Mouse (Mus musculus) kidney, adult 2 months (tissue): ENCODE data around the gene Slc26a9.

Experiments used
- CTCF ChIP-seq: fragments of 200-500 bp; conservative IDR thresholded peaks from 2 replicates; pipeline ENCODE4 v1.5.1; 2011; ENCODE audit warnings: low read depth, mild to moderate bottlenecking, control low read depth, low read length, moderate library complexity, mixed read lengths; ENCODE audit not compliant: insufficient read depth, insufficient read length
- POLR2A ChIP-seq: fragments of 200-500 bp; IDR thresholded peaks from one replicate; pipeline ENCODE4 v1.6.1; 2011; ENCODE audit warnings: low read depth, low read length, control low read depth

DNA sequence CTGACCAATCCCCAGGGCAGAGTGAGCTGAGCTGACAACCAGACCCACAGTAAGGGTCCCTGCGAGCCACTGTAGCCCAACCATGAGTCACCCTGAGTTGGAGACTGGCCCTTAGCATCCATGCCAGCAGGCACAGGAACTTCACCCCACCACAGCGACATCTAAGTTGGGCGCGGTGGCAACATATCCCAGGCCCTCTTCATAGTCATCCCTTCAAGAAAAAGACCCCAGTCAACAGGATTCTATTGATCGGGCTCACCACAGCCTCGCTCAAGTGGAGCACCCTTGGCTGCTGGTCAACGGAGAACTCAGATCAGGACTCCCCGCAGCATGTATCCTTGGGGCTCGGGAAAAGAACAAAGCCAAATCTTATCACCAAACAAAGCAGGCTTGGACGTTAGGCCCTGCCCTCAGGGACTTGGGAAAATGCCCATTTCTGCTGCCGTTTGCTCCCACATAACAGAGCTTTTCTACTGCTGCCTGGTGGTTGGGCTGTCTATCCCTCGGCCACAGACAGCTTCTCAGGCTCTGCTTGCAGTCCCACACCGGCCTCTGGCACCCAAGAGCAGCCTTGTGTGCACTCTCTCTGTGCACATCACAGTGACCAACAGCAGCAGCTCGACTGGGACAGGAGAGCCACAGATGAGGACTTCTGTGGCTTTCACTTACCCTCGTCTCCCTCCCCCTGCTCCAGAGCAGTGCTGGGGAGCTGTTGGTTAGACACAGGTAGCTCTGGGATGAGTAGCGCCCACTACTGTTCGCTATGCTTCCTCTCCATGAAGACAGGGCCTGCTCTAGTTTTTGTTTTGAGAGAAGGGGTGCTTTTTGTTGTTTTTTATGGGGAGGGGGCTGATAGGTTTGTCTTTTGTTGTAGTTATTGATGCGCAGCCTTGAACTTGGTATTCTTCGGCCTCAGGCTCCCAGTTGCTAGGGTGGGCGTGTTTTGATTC is 29.2 kb upstream of the Slc26a9 start:
- TF ChIP-seq POLR2A (no peak), CTCF (no peak)
